Mouse (Mus musculus): ENCODE measurements around the gene Prdx6b. TPM values are rescaled to one million over a fixed set of nuclear protein-coding genes. Genes with fewer than 3 reads are reported as not detected.

Gene Prdx6b
- polyA plus RNA-seq, 1 experiment = not detected

- H3K4me1 ChIP-seq = peaks cover 30% of the 10 kb centered on the region
- H3K9me3 ChIP-seq = no peaks in the 10 kb centered on the region
- no peak for TF ChIP-seq GATA1 (IDR thresholded peaks at IDR 0.05; ENCODE audit: borderline replicate concordance, low read length)
- TF ChIP-seq FLI1 (IDR thresholded peaks at IDR 0.05; ENCODE audit: low read length) = peak; percentile 67; the same call in 1 of the 2 replicates
- H3K27me3 ChIP-seq (replicated peaks) = no peaks in the 10 kb centered on the region
- peak within 1 kb of the TSS; percentile 99 for H3K4me3 ChIP-seq (replicated peaks)
- peaks cover 24% of the 10 kb centered on the region for H3K36me3 ChIP-seq (replicated peaks; ENCODE audit: low read length)
Observed at GRCm38 (mm10) chr2:80315242-80316161, 23.2 kb downstream of the Prdx6b start, which contains the start of gene Dnajc10. TSS of gene Dnajc10 (plus strand) at chr2:80315466.

DNA sequence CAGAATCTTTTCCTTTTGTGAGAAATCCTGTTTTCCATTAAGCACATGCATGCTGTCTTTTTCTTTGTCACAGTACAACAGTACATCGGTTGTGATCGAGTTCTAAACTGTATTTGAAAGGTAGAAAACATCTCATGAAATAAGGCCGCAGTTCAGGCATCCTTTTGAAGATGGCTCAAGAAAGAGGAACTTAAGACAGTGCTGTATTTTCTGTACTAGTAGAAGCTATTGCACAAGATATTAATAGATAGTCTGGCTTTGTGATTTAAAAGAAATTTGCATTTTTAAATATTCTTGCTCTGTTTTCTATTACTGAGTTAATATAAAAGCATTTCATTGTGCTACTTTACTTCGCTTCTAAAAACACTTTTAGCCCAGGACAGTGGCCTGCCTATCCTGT, 30.6 kb downstream of the Prdx6b start:
- no peaks in the 10 kb centered on the region for H3K9me3 ChIP-seq
- no peaks in the 10 kb centered on the region for H3K4me1 ChIP-seq
- TF ChIP-seq GATA1 (IDR thresholded peaks at IDR 0.05; ENCODE audit: borderline replicate concordance, low read length) (no peak), FLI1 (IDR thresholded peaks at IDR 0.05; ENCODE audit: low read length) (no peak)
- no peaks in the 10 kb centered on the region for H3K27me3 ChIP-seq (replicated peaks)
- peaks cover 91% of the 10 kb centered on the region for H3K36me3 ChIP-seq (replicated peaks; ENCODE audit: low read length)
- no peak overlapping the region for H3K4me3 ChIP-seq (replicated peaks)

DNA sequence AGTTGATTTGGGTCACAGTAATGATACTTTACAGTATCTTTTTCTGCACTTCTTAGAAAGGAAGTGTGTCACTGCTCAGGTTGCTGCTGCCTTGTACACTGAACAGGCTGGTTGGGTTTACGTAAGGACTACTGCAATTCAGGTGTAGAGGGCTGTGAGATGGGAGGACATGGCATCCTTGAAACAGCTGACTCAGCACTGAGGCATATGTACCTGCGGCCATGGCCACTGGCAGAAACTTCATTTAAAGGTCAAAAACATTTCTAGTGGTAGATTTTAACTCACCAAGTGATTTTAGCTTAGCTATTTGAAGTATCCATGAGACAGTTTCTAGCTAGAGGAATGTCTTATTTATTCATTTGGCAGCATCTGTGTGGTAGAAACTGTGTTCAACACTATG, 33.5 kb downstream of the Prdx6b start:
- peaks cover 90% of the 10 kb centered on the region for H3K36me3 ChIP-seq (replicated peaks; ENCODE audit: low read length)

DNA sequence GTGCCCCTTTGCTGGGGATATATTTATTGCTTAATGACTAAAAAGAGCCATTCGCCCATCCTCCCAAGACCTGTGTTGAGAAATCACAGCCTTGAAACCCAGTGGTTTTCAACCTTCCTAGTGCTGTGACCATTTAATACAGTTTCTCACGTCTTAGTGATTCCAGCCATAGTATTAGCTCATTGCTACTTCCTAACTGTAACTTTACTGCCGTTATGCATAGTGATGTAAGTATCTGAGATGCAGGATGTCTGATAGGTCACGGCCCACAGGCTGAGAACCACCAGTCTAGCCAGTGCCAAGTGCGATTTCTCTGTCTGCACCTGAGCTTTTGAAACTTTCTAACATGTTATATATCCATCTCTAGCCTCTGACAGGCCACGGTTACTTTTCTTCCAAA, 35.0 kb downstream of the Prdx6b start:
- no peak overlapping the region for H3K4me3 ChIP-seq (replicated peaks)
- no peaks in the 10 kb centered on the region for H3K4me1 ChIP-seq
- no peak for TF ChIP-seq FLI1 (IDR thresholded peaks at IDR 0.05; ENCODE audit: low read length)
- TF ChIP-seq GATA1 (IDR thresholded peaks at IDR 0.05; ENCODE audit: borderline replicate concordance, low read length) = no peak
- H3K36me3 ChIP-seq (replicated peaks; ENCODE audit: low read length) = peaks cover 84% of the 10 kb centered on the region
- H3K9me3 ChIP-seq = no peaks in the 10 kb centered on the region
- H3K27me3 ChIP-seq (replicated peaks) = no peaks in the 10 kb centered on the region

More for the DNA sequence above, 33.5 kb downstream of the Prdx6b start:
- TF ChIP-seq GATA1 (IDR thresholded peaks at IDR 0.05; ENCODE audit: borderline replicate concordance, low read length) (no peak), FLI1 (IDR thresholded peaks at IDR 0.05; ENCODE audit: low read length) (no peak)
- H3K4me1 ChIP-seq = no peaks in the 10 kb centered on the region
- no peaks in the 10 kb centered on the region for H3K9me3 ChIP-seq
- no peak overlapping the region for H3K4me3 ChIP-seq (replicated peaks)
- no peaks in the 10 kb centered on the region for H3K27me3 ChIP-seq (replicated peaks)

GRCm38 (mm10) chr2:80328961-80329653, 36.8 kb downstream of the Prdx6b start:
- Histone ChIP-seq H3K9me3 (no peaks in the 10 kb centered on the region), H3K4me1 (no peaks in the 10 kb centered on the region), H3K36me3 (replicated peaks; ENCODE audit: low read length) (peaks cover 81% of the 10 kb centered on the region), H3K27me3 (replicated peaks) (no peaks in the 10 kb centered on the region), H3K4me3 (replicated peaks) (no peak overlapping the region)
- no peak for TF ChIP-seq FLI1 (IDR thresholded peaks at IDR 0.05; ENCODE audit: low read length)
- TF ChIP-seq GATA1 (IDR thresholded peaks at IDR 0.05; ENCODE audit: borderline replicate concordance, low read length) = no peak

DNA sequence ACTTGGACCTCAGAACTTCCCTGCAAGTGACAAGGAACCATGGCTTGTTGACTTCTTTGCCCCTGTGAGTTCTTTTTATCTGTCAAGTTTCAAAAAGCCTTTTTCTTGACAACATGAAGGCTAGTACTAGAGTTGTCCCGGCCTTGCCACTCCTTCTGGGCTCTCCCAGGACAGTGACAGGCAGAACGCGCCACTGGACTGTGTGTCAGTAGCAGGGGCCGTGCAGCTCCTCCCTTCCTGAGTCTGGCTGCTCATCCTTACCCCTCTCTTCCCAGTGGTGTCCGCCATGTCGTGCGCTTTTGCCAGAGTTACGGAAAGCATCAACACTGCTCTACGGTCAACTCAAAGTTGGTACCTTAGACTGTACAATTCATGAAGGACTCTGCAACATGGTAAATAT, 48.3 kb downstream of the Prdx6b start:
- Histone ChIP-seq H3K27me3 (replicated peaks) (no peaks in the 10 kb centered on the region), H3K4me1 (peaks cover 9% of the 10 kb centered on the region; the same call in 1 of the 2 replicates), H3K4me3 (replicated peaks) (no peak overlapping the region), H3K36me3 (replicated peaks; ENCODE audit: low read length) (peaks cover 91% of the 10 kb centered on the region), H3K9me3 (no peaks in the 10 kb centered on the region)
- TF ChIP-seq GATA1 (IDR thresholded peaks at IDR 0.05; ENCODE audit: borderline replicate concordance, low read length) (no peak), FLI1 (IDR thresholded peaks at IDR 0.05; ENCODE audit: low read length) (no peak)

Other genes starting within 250 kb of the Prdx6b start
- gene Pde1a, start 163.0 kb upstream of the Prdx6b start, polyA plus RNA-seq (2012; ENCODE audit: insufficient read depth, low replicate concordance) = not detected in 2 replicates
- 2.5 and 7.7 TPM in 2 replicates for gene Dnajc10, start 23.0 kb downstream of the Prdx6b start, polyA plus RNA-seq (2012; ENCODE audit: insufficient read depth, low replicate concordance)
- 0.76 TPM in 1 of 2 replicates, not detected in the other for gene Frzb, start 155.2 kb downstream of the Prdx6b start, polyA plus RNA-seq (2012; ENCODE audit: insufficient read depth, low replicate concordance)

Data from megakaryocyte, embryonic 14.5 days (primary cell).